Comparison of ENCODE assay signal across 11 mouse cellular contexts in the genomic region with DNA sequence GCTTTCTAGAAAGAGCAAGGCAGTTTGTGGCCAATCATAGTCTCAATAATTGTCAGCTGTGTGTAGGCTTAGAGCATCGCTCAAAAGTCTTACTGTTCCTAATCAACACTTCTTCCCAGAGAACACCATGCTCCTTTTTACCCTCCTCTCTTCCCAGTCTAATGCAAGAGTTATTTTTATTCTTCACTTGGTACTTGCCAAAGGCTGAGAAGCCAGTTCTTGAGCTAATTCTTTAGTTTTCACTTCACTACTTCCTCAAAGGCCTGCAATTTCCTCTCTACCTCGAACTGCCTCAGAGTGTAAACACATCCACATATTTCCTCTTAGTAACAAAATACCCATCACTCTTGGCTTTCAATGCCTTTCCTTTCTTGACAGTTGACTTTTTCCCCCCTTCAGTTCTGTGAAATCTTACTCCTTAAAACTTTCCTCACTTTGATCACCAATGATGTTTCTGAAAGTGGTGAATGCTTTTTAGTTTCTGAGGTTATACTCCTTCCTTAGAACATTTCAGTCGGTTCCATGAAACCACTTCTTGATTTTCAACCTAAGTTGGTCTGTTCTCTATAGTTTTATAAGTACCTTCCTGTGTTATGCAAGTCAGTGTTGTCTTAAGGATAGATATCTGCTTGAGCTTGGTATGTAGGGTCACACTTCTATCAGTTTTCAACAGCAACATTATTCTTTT. TPM values are rescaled to one million over a fixed set of nuclear protein-coding genes. Genes with fewer than 3 reads are reported as not detected.
DNase-seq lines count a peak whose midpoint lies in the region; ATAC-seq lines count a peak whose summit lies in the region.
"Had no signal": no experiment of that assay in that cellular context is flagged by ENCODE, and none has a peak within 500 bp of the region (broad histone marks: within the 10 kb centered on the region; RNA-seq: fewer than 3 reads in every experiment).

No protein-coding gene starts in this region.

- peaks cover 4% of the 10 kb centered on the region; the same call in 1 of the 2 replicates for H3K36me3 ChIP-seq in kidney, embryonic 16.5 days (ENCODE audit: insufficient read depth, low read length)

- no peaks in the 10 kb centered on the region for H3K27me3 ChIP-seq in kidney, embryonic 16.5 days (ENCODE audit: insufficient read depth, low read length)
- H3K27me3 ChIP-seq: limb, embryonic 13.5 days had no signal

- H3K9ac ChIP-seq in kidney, embryonic 16.5 days (replicated peaks; ENCODE audit: low read length): no peak overlapping the region
- H3K9ac ChIP-seq: limb, embryonic 13.5 days had no signal

- H3K9me3 ChIP-seq in kidney, embryonic 16.5 days (ENCODE audit: low read length): no peaks in the 10 kb centered on the region
- H3K9me3 ChIP-seq: limb, embryonic 13.5 days had no signal

- no peak for DNase-seq in kidney, postnatal 4 days
- DNase-seq in CD4-positive helper T cell, adult 2 months (ENCODE audit: low read depth, low spot score): peak; percentile 39
- DNase-seq in T-cell, adult 2 months (ENCODE audit: low spot score): peak; percentile 16
- peak; percentile 48 for DNase-seq in lung, postnatal 25 days (ENCODE audit: low spot score)
- DNase-seq in adrenal gland, postnatal 25 days: no peak
- DNase-seq in testis, postnatal 10 days (ENCODE audit: low spot score): no peak
- DNase-seq: cerebellum, adult 11 months had no signal

- H3K27ac ChIP-seq in kidney, embryonic 16.5 days (ENCODE audit: low read length): peak overlapping the region; percentile 8; the same call in 1 of the 2 replicates
- H3K27ac ChIP-seq: forebrain, embryonic 10.5 days; limb, embryonic 13.5 days had no signal

- H3K4me2 ChIP-seq in kidney, embryonic 16.5 days (replicated peaks; ENCODE audit: low read depth, low read length): no peak overlapping the region
- H3K4me2 ChIP-seq: limb, embryonic 13.5 days had no signal

- ATAC-seq in kidney, embryonic 16.5 days (ENCODE audit: low FRiP score, low TSS enrichment): no peak
- ATAC-seq: hindbrain, embryonic 16.5 days had no signal

- WGBS in kidney, embryonic 16.5 days: 44% methylated on average over 3 of the region's 3 CpGs

- H3K4me1 ChIP-seq in kidney, embryonic 16.5 days (ENCODE audit: insufficient read depth, low read length): peaks cover 7% of the 10 kb centered on the region; the same call in 1 of the 2 replicates
- H3K4me1 ChIP-seq: forebrain, embryonic 10.5 days; limb, embryonic 13.5 days had no signal

- H3K4me3 ChIP-seq in kidney, embryonic 16.5 days (ENCODE audit: low read length): no peak overlapping the region
- H3K4me3 ChIP-seq: forebrain, embryonic 10.5 days; limb, embryonic 13.5 days had no signal

RNA-seq across cellular contexts. Expression of gene Fnip1, which starts 26.7 kb away (rescaled TPM):
- 8.9 and 10.0 TPM in 2 replicates for polyA plus RNA-seq in kidney, embryonic 16.5 days (2015; fragmentation: Nextera tagmentation; extraction: Ambion mirVana)
- 27.6 and 27.7 TPM in 2 replicates for total RNA-seq in adrenal gland, postnatal 25 days (2021)

RNA-seq across cellular contexts. Expression of gene Rapgef6, which starts 57.9 kb away (rescaled TPM):
- 29.4 and 36.6 TPM in 2 replicates for polyA plus RNA-seq in kidney, embryonic 16.5 days (2015; fragmentation: Nextera tagmentation; extraction: Ambion mirVana)
- 22.7 and 28.8 TPM in 2 replicates for total RNA-seq in adrenal gland, postnatal 25 days (2021)

Comparison
In these comparisons a context has a peak if more than half of its experiments do, and no peak if none do; other contexts are left out.
1. DNase-seq: peak in CD4-positive helper T cell, adult 2 months (single experiment), T-cell, adult 2 months (single experiment) and lung, postnatal 25 days (single experiment); none in kidney, postnatal 4 days (0 of 2), adrenal gland, postnatal 25 days (single experiment) and testis, postnatal 10 days (single experiment).